Mouse (Mus musculus) ES-E14 (cell line): ENCODE results near the gene Sod1.

Experiments
- CHD2 ChIP-seq: IDR thresholded peaks from 2 replicates; pipeline ENCODE4 v1.6.1; 2014; ENCODE audit warnings: mild to moderate bottlenecking, low read depth, low read length, inconsistent platforms
- HCFC1 ChIP-seq: IDR thresholded peaks from 2 replicates; pipeline ENCODE4 v1.6.1; 2012; ENCODE audit warnings: low read length, inconsistent platforms, borderline replicate concordance; ENCODE audit not compliant: insufficient read depth
- ZC3H11A ChIP-seq: IDR thresholded peaks from 2 replicates; pipeline ENCODE4 v1.6.1; 2012; ENCODE audit warnings: low read depth, mild to moderate bottlenecking, inconsistent platforms, low read length, borderline replicate concordance

DNA sequence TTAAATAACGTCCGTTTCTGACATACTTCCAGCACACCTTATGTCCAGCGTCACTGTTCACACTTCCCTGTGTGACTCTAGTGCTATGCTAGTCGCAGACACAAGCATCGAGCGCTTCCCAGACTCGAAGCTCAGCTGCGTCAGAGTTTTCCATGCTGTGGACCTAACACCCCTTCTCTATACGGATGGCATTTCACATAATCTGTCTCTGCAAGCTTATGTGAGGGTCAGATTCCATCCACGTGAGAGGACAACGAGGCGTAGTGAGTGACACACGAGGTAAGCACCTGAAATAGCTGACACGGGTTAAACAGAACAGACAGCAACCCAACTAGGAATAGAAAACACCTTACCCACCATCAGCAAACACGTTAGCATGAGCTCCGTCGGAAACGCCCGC is 18.4 kb upstream of the Sod1 start:
- no peak for TF ChIP-seq ZC3H11A
- no peak for TF ChIP-seq HCFC1
- no peak for TF ChIP-seq CHD2
